Mouse (Mus musculus) liver, embryonic 12.5 days (tissue): ENCODE data around the gene 5730455P16Rik. TPM values are rescaled to one million over a fixed set of nuclear protein-coding genes. Genes with fewer than 3 reads are reported as not detected.
A peak's percentile ranks its signal among the peaks of the same experiment; 100 is the strongest.

Experiments used
- ATAC-seq: fragments of 200-750 bp; cut with Nextera tagmentation; 2 replicates; pipeline ENCODE4 v1.8.0; 2017; ENCODE audit warnings: moderate number of reproducible peaks, mild to moderate bottlenecking, moderate library complexity
- H3K27ac ChIP-seq: fragments of 300-500 bp; sonication (generic); 2 replicates; pipeline ENCODE4 v1.5.1; 2016; ENCODE audit warnings: mild to moderate bottlenecking
- H3K27me3 ChIP-seq: fragments of 300-500 bp; sonication (generic); replicated peaks from 2 replicates; pipeline ENCODE4 v1.6.1; 2016; ENCODE audit warnings: mild to moderate bottlenecking, moderate library complexity
- H3K36me3 ChIP-seq: fragments of 300-500 bp; sonication (generic); 2 replicates; pipeline ENCODE4 v1.6.1; 2016; ENCODE audit warnings: mild to moderate bottlenecking, moderate library complexity
- H3K4me1 ChIP-seq: fragments of 300-500 bp; sonication (generic); 2 replicates; pipeline ENCODE4 v1.6.1; 2016
- H3K4me2 ChIP-seq: fragments of 300-500 bp; sonication (generic); 2 replicates; pipeline ENCODE4 v1.6.1; 2016; ENCODE audit warnings: mild to moderate bottlenecking, moderate library complexity
- H3K4me3 ChIP-seq: fragments of 300-500 bp; sonication (generic); 2 replicates; pipeline ENCODE4 v1.5.1; 2016; ENCODE audit warnings: mild to moderate bottlenecking, moderate library complexity
- H3K9ac ChIP-seq: fragments of 300-500 bp; sonication (generic); 2 replicates; pipeline ENCODE4 v1.6.1; 2016; ENCODE audit warnings: mild to moderate bottlenecking, moderate library complexity
- H3K9me3 ChIP-seq: fragments of 300-500 bp; sonication (generic); replicated peaks from 2 replicates; pipeline ENCODE4 v1.6.1; 2016; ENCODE audit warnings: mild to moderate bottlenecking, moderate library complexity
- WGBS: fragments of 180-500 bp; shearing (Covaris S2); methylation state at CpG from one replicate; pipeline ENCODE4 v1.1.7; 2016; ENCODE audit not compliant: insufficient replicate concordance; 5-methylcytosine and 5-hydroxymethylcytosine counted together
- polyA plus RNA-seq: library from polyadenylated mRNA; unstranded; fragments of >200 nt; fragmentation: Nextera tagmentation; extraction: Ambion mirVana; gene quantifications from 2 replicates; pipeline ENCODE4 v1.2.1, GENCODE M21; 2016

Gene 5730455P16Rik
- polyA plus RNA-seq, 1 experiment from 2014 or later: 11.3 TPM

DNA sequence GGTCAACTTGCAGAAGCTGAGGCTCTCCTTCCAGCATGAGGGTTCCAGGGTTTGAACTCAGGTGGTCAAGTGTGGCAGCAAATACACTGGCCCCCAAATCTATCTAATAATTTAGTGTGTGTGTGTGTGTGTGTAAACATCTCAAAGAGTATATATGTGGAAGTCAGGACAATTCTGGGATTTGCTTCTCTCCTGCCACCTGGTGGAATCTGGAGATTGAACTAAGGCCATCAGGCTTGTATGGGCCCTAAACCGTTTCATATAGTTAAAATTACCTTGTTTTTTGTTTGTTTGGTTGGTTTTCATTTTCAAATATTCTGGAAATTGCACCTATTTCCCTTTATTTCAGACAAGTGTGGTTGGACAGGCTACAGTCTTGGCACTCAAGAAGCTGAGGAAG is 8.9 kb downstream of the 5730455P16Rik start:
- no peak overlapping the region for H3K9ac ChIP-seq
- no peaks in the 10 kb centered on the region for H3K27me3 ChIP-seq
- no peak overlapping the region for H3K4me3 ChIP-seq
- no peaks in the 10 kb centered on the region for H3K4me1 ChIP-seq
- no peak overlapping the region for H3K27ac ChIP-seq
- peaks cover 81% of the 10 kb centered on the region for H3K36me3 ChIP-seq
- 78% methylated on average over 1 of the region's 1 CpGs for WGBS
- H3K4me2 ChIP-seq: no peak overlapping the region
- ATAC-seq: no peak
- H3K9me3 ChIP-seq: no peaks in the 10 kb centered on the region

DNA sequence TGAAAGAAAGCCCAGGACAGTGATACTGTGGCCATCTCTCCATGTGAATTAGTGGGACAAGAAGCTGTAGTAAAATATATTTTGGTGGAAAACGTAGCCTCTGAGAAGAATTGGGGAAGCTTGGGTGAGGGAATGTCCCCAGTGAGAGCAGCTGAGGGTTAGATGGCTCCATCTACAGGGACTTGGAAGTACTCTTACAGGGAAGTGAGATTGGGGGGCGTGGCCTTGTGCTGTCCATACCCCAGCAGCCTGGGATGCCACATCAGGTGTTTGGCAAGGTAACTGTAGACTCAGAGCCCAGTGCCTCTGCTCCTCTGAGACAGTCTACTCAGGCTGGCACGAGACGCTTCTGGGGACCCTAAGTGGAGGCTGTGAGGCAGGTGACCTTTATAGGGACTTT is 23.0 kb downstream of the 5730455P16Rik start:
- ATAC-seq: no peak
- no peak overlapping the region for H3K4me2 ChIP-seq
- 0 out of 2 replicates have a peak, but pooled peaks cover 9% of the 10 kb centered on the region for H3K36me3 ChIP-seq
- peaks cover 12% of the 10 kb centered on the region; the same call in 1 of the 2 replicates for H3K27me3 ChIP-seq
- no peaks in the 10 kb centered on the region for H3K9me3 ChIP-seq
- no peak overlapping the region for H3K9ac ChIP-seq
- no peak overlapping the region for H3K27ac ChIP-seq
- H3K4me1 ChIP-seq: no peaks in the 10 kb centered on the region
- no peak overlapping the region for H3K4me3 ChIP-seq
- WGBS: 39% methylated on average over 4 of the region's 4 CpGs

DNA sequence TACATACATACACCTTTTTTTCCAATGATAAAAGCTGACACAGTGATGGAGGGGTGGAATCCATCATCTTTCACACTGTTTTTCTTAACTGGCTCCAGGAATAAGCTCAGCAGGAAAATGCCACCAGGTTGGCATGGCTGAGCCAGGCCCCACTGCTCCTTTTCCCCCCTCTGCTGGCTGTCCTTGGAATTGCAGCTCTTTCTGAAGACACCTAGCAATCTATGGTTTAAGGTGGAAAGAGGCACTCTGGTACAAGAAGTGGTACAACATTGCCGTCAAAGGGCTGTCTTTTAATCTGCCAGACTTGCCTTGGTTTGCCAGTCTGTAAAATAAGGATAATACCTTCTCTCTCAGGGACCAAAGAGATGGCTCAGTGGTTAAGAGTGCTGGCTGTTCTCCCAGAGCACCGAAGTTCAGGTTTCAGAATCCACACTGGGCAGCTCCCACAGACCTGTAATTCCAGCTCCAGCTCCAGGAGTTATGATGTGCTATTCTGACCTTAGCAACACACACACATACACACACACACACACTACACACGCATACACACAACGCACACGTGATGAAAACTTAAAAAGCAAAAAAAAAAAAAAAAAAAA is 25.9 kb downstream of the 5730455P16Rik start:
- H3K27ac ChIP-seq: no peak overlapping the region
- no peak overlapping the region for H3K9ac ChIP-seq
- H3K4me2 ChIP-seq: no peak overlapping the region
- no peak for ATAC-seq
- H3K9me3 ChIP-seq: no peaks in the 10 kb centered on the region
- H3K4me1 ChIP-seq: no peaks in the 10 kb centered on the region
- 71% methylated on average over 5 of the region's 5 CpGs for WGBS
- H3K4me3 ChIP-seq: no peak overlapping the region
- H3K36me3 ChIP-seq: no peaks in the 10 kb centered on the region
- peaks cover 12% of the 10 kb centered on the region; the same call in 1 of the 2 replicates for H3K27me3 ChIP-seq

DNA sequence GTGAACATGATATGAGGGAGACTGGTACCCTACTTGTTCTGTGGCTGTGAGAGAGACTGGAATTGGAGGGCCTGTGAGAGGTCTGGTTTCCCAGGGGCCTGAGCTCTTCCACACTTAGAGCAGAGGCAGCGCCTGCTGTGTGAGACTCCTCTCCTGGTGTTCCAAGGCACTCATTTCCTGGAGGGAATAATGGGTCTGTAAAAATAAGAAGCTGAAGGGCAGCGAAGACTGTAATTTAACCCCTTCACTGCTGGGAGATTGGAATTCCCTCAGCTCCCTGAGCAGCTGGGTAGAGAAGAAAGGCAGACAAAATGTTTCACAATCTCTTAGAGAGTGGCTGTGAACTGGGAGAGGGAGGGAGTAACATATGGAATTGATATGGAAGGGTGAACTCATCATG is 35.4 kb downstream of the 5730455P16Rik start:
- 0 out of 2 replicates have a peak, but pooled peaks cover 6% of the 10 kb centered on the region for H3K27me3 ChIP-seq
- no peak overlapping the region for H3K9ac ChIP-seq
- no peaks in the 10 kb centered on the region for H3K36me3 ChIP-seq
- H3K9me3 ChIP-seq: no peaks in the 10 kb centered on the region
- 35% methylated on average over 2 of the region's 2 CpGs for WGBS
- no peak overlapping the region for H3K4me2 ChIP-seq
- no peak overlapping the region for H3K4me3 ChIP-seq
- no peak overlapping the region for H3K27ac ChIP-seq
- ATAC-seq: no peak
- H3K4me1 ChIP-seq: no peaks in the 10 kb centered on the region

DNA sequence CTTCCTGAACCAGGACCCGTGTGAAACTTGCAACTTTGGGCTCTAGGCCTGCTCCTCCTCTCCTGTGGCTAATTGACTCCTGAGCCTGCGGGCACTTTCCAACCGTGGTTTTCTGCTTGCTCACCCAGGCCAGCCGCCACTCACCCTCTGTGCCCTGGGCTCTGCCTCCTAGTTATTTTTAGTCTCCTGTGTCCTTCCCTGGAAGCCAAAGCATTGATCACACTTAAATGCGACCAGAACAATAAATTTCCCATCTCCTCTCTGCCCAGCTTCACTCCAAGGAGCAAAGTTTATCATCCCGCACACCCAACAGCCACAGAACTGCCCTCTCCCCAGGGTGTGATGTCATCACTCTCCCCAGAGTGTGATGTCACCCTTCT is 41.5 kb downstream of the 5730455P16Rik start:
- no peaks in the 10 kb centered on the region for H3K9me3 ChIP-seq
- no peak for ATAC-seq

DNA sequence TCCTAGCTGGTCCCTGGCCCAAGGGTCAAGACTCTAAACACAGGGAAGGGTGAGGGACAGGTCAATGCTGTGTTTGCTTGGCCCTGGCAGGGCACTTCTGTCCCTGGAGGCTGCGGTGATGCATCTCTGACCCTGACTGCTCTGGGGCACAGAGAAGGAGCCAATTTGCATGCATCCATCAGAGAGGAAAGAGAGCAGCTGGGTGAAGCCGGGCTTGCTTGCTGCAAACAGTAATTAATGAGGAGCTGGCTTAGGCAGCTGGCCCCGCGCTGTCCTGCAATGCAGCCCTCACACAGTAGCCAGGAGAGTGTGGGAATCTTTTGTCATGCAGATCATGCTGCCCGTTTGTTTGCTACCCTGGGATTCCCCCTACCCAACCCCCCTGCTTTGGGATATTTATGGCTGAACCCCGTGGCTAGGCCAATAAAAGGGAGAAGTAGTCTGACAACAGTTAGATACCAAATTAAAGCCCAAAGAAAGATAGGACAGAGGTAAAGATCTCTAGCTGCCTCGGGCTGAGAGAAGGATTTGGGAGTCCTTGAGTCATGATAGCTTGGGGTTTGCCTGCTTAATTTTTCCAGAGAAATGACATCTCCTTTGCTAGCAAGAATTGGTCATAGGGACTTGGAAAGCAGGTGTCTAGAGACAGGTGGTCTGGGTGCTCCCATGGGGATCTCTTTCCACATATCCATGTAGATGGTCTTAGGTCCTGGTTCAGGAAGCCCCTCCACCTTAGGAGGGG is 42.1 kb downstream of the 5730455P16Rik start:
- Histone ChIP-seq H3K36me3 (no peaks in the 10 kb centered on the region), H3K9me3 (no peaks in the 10 kb centered on the region), H3K4me1 (no peaks in the 10 kb centered on the region), H3K27ac (no peak overlapping the region), H3K4me3 (no peak overlapping the region), H3K27me3 (peaks cover 42% of the 10 kb centered on the region), H3K9ac (no peak overlapping the region), H3K4me2 (no peak overlapping the region)
- no peak for ATAC-seq
- 7% methylated on average over 7 of the region's 7 CpGs for WGBS

More for the DNA sequence above, 41.5 kb downstream of the 5730455P16Rik start:
- Histone ChIP-seq H3K27me3 (peaks cover 42% of the 10 kb centered on the region), H3K36me3 (no peaks in the 10 kb centered on the region), H3K4me2 (no peak overlapping the region), H3K4me3 (no peak overlapping the region), H3K4me1 (no peaks in the 10 kb centered on the region), H3K9ac (no peak overlapping the region), H3K27ac (no peak overlapping the region)
- 24% methylated on average over 6 of the region's 6 CpGs for WGBS

DNA sequence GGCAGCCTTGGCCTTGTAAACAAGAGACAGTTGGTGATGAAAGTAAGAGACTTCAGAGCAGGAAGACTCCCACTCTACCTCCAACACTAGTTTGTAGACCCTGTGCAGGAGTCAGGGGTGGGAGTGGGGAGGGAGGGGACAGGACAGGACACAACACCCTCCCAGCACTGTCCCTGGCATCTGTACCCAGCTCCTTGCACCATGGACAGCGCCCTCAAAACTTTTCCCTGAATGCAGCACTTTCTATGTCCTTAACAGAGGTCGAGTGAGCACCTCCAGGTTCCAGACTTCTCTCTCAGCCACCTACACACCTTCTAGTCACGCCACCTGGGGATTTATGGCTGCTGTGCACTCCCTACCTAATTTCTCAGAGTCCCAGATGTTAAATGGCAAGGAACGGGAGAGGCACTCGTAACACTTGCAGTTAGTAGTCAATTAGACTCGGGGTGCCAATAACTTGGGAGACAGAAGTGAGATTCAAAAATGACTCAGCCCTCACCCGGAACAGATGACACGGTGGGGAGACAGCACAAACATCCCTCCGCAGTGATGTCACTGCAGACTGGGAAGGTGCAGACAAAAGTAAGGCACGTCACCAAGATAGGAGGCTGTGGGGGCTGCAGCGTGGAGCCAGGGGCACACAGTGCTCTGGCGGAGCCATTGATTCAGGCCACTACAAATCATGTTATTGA is 45.0 kb downstream of the 5730455P16Rik start:
- Histone ChIP-seq H3K4me1 (no peaks in the 10 kb centered on the region), H3K4me2 (no peak overlapping the region), H3K4me3 (no peak overlapping the region), H3K36me3 (no peaks in the 10 kb centered on the region), H3K9ac (no peak overlapping the region), H3K27ac (no peak overlapping the region), H3K9me3 (no peaks in the 10 kb centered on the region), H3K27me3 (peaks cover 42% of the 10 kb centered on the region)
- no peak for ATAC-seq
- 53% methylated on average over 12 of the region's 12 CpGs for WGBS

DNA sequence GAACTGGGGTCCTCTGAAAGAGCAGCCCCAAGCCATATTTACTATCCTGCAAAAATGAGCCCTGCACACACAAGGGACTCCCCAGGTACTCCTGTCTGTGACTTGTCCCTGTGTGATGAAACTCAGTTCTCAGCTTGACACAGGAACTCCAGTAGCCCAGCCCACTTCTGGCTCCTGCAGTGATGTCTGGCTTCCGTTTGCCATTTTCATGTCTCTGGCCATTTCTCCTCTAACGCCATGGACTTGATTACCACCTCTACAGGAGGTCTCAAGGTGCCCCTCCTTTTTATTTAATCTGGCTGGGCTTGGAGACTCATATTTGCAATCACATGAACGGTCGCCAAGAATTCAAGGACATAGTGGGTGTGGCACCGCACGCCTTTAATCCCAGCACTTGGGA is 53.2 kb downstream of the 5730455P16Rik start:
- H3K4me3 ChIP-seq: no peak overlapping the region
- no peak overlapping the region for H3K9ac ChIP-seq
- H3K27ac ChIP-seq: no peak overlapping the region
- no peaks in the 10 kb centered on the region for H3K4me1 ChIP-seq
- no peaks in the 10 kb centered on the region for H3K9me3 ChIP-seq
- H3K36me3 ChIP-seq: no peaks in the 10 kb centered on the region
- 64% methylated on average over 6 of the region's 6 CpGs for WGBS
- no peak overlapping the region for H3K4me2 ChIP-seq
- H3K27me3 ChIP-seq: 0 out of 2 replicates have a peak, but pooled peaks cover 4% of the 10 kb centered on the region
- no peak for ATAC-seq

DNA sequence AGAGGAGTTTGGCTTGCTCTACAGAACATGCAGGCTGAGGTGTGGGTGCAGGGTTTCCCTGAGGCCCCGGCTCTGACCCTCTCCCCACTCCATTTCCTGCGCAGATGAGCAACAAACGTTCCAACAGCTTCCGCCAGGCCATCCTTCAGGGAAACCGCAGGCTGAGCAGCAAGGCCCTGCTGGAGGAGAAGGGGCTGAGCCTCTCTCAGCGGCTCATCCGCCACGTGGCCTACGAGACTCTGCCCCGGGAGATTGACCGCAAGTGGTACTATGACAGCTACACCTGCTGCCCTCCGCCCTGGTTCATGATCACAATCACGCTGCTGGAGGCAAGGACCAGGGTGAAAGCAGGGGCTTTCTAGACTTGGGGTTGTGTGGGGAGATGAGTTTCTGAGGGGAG is 54.6 kb downstream of the 5730455P16Rik start:
- H3K4me2 ChIP-seq: 0 out of 2 replicates have a peak overlapping the region, but pooled peaks have one; percentile 6
- 0 out of 2 replicates have a peak, but pooled peaks cover 4% of the 10 kb centered on the region for H3K27me3 ChIP-seq
- no peak overlapping the region for H3K4me3 ChIP-seq
- 0 out of 2 replicates have a peak, but pooled peaks have one; percentile 21 for ATAC-seq
- no peaks in the 10 kb centered on the region for H3K36me3 ChIP-seq
- WGBS: 30% methylated on average over 13 of the region's 13 CpGs
- no peak overlapping the region for H3K27ac ChIP-seq
- H3K9me3 ChIP-seq: no peaks in the 10 kb centered on the region
- no peak overlapping the region for H3K9ac ChIP-seq
- H3K4me1 ChIP-seq: no peaks in the 10 kb centered on the region

DNA sequence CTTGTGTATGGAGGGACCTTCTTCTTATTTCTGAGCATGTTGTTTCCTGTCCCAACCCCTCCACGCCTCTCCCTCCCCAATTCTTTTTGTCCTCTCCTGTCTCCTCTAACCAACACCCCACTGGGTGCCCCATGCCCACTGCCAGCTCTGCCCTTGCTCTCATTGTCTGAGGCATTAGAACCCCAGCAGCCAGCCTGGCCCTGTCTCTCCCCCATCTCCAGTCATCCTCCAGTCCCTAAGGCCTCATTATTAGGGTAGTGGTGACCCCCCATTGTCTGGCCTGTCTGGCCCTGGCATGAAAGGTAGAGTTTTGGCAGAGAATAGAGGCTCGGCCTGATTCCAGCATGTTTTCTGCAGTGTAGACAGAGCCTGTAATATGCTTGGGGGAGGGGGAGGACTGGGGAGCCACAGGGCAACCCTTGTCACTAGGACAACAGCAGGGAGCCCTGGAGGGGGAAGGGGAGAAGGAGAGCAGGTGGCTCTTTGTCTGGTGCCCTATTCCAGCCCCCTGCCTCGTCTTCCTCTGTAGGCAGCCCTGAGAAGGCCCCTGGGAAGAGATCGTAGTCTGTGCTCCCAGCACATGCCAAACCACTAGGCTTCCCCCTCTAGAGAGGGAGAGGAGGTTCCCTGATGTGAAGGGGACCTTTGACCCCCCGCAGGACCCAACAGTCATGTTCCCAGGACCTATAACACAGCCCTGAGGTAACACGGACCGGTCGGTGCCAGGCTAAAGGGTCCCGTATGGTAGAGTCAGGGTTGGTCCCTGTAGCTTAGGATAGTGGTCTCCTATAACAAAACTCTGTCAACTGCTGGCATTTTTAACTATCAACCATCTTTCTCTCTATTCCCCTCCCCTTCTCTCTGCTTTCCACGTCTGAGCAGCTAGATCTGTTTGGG is 61.8 kb downstream of the 5730455P16Rik start:
- H3K4me2 ChIP-seq: no peak overlapping the region
- no peaks in the 10 kb centered on the region for H3K9me3 ChIP-seq
- H3K27me3 ChIP-seq: peaks cover 25% of the 10 kb centered on the region
- H3K9ac ChIP-seq: no peak overlapping the region
- H3K4me1 ChIP-seq: no peaks in the 10 kb centered on the region
- H3K36me3 ChIP-seq: no peaks in the 10 kb centered on the region
- no peak for ATAC-seq
- no peak overlapping the region for H3K4me3 ChIP-seq
- no peak overlapping the region for H3K27ac ChIP-seq
- 51% methylated on average over 10 of the region's 10 CpGs for WGBS

DNA sequence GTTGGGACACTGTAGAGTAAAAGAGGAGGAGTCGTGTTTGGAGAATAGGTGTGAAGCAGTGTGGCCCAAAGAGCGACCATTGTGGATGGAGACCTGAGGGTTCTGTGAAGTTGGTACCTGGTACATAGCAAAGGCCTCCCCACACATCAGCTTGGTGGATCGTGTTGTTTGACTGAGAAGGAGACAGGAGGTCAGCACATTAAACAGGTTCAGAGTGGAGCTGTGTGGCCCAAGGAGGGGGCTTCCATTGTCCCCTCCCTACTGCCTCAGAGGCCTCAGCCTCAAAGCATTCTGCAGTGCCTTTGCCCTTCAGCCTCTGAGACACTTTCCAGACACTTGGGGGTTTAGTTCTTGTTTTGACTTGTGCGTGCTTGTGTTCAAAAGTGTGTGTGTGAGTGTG is 63.9 kb downstream of the 5730455P16Rik start:
- 52% methylated on average over 4 of the region's 4 CpGs for WGBS
- ATAC-seq: no peak
- Histone ChIP-seq H3K9me3 (no peaks in the 10 kb centered on the region), H3K9ac (no peak overlapping the region), H3K4me1 (no peaks in the 10 kb centered on the region), H3K4me3 (no peak overlapping the region), H3K27me3 (peaks cover 29% of the 10 kb centered on the region), H3K27ac (no peak overlapping the region), H3K4me2 (no peak overlapping the region), H3K36me3 (no peaks in the 10 kb centered on the region)
